Mouse (Mus musculus) lung, embryonic 15.5 days (tissue): ENCODE data around the gene Park7. TPM values are rescaled to one million over a fixed set of nuclear protein-coding genes. Genes with fewer than 3 reads are reported as not detected.
"Not testable (repeated sequence)": the region's sequence is repeated elsewhere in the genome, so short reads cannot be mapped to it uniquely, and the experiment has no call there.

Experiments
- ATAC-seq: fragments of 200-750 bp; cut with Nextera tagmentation; 2 replicates; pipeline ENCODE4 v1.8.0; 2017; ENCODE audit warnings: moderate number of reproducible peaks, borderline replicate concordance; ENCODE audit not compliant: low FRiP score, low TSS enrichment; ENCODE audit errors: extremely low read depth
- H3K27ac ChIP-seq: fragments of 300-500 bp; sonication (generic); 2 replicates; pipeline ENCODE4 v1.5.1; 2015; ENCODE audit warnings: moderate library complexity, mild to moderate bottlenecking, inconsistent platforms
- H3K27me3 ChIP-seq: fragments of 300-500 bp; sonication (generic); 2 replicates; pipeline ENCODE4 v1.6.1; 2015; ENCODE audit warnings: inconsistent platforms
- H3K36me3 ChIP-seq: fragments of 300-500 bp; sonication (generic); 2 replicates; pipeline ENCODE4 v1.6.1; 2015; ENCODE audit warnings: inconsistent platforms
- H3K4me1 ChIP-seq: fragments of 300-500 bp; sonication (generic); 2 replicates; pipeline ENCODE4 v1.6.1; 2015; ENCODE audit warnings: inconsistent platforms
- H3K4me2 ChIP-seq: fragments of 300-500 bp; sonication (generic); 2 replicates; pipeline ENCODE4 v1.6.1; 2015; ENCODE audit warnings: inconsistent platforms, mild to moderate bottlenecking, moderate library complexity
- H3K4me3 ChIP-seq: fragments of 300-500 bp; sonication (generic); 2 replicates; pipeline ENCODE4 v1.5.1; 2015; ENCODE audit warnings: mild to moderate bottlenecking, inconsistent platforms
- H3K9ac ChIP-seq: fragments of 300-500 bp; sonication (generic); 2 replicates; pipeline ENCODE4 v1.6.1; 2015; ENCODE audit warnings: inconsistent platforms
- H3K9me3 ChIP-seq: fragments of 300-500 bp; sonication (generic); 2 replicates; pipeline ENCODE4 v1.6.1; 2016; ENCODE audit warnings: inconsistent platforms
- WGBS: fragments of 180-500 bp; shearing (Covaris S2); methylation state at CpG from one replicate; pipeline ENCODE4 v1.1.7; 2015; 5-methylcytosine and 5-hydroxymethylcytosine counted together
- polyA plus RNA-seq: library from polyadenylated mRNA; unstranded; fragments of >200 nt; fragmentation: Nextera tagmentation; extraction: Ambion mirVana; gene quantifications from 2 replicates; pipeline ENCODE4 v1.2.1, GENCODE M21; 2015

Park7 gene
- polyA plus RNA-seq, 1 experiment from 2014 or later, result 423 TPM

- Histone ChIP-seq H3K27ac (peak overlapping the region; percentile 48; the same call in 1 of the 2 replicates), H3K4me1 (peaks cover 23% of the 10 kb centered on the region), H3K9me3 (no peaks in the 10 kb centered on the region), H3K27me3 (no peaks in the 10 kb centered on the region), H3K4me3 (0 out of 2 replicates have a peak overlapping the region, but pooled peaks have one; percentile 5), H3K4me2 (peak overlapping the region; percentile 41), H3K36me3 (no peaks in the 10 kb centered on the region), H3K9ac (peak overlapping the region; percentile 2; the same call in 1 of the 2 replicates)
- 16% methylated on average over 13 of the region's 13 CpGs for WGBS
- ATAC-seq, result no peak
Measured at GRCm38 (mm10) chr4:150889955-150890315, 24.3 kb downstream of the Park7 start.

GRCm38 (mm10) chr4:150889273-150889954 lies 24.8 kb downstream of the Park7 start:
- Histone ChIP-seq H3K4me2 (peak overlapping the region; percentile 41), H3K9me3 (no peaks in the 10 kb centered on the region), H3K27me3 (no peaks in the 10 kb centered on the region), H3K9ac (peak overlapping the region; percentile 2; the same call in 1 of the 2 replicates), H3K36me3 (no peaks in the 10 kb centered on the region), H3K4me1 (peaks cover 23% of the 10 kb centered on the region), H3K27ac (peak overlapping the region; percentile 48), H3K4me3 (0 out of 2 replicates have a peak overlapping the region, but pooled peaks have one; percentile 5)
- ATAC-seq, result no peak; the same call in 1 of the 2 replicates
- 28% methylated on average over 20 of the region's 20 CpGs for WGBS

- Histone ChIP-seq H3K9me3 (no peaks in the 10 kb centered on the region), H3K36me3 (no peaks in the 10 kb centered on the region), H3K4me2 (no peak overlapping the region), H3K27ac (no peak overlapping the region), H3K4me1 (peaks cover 23% of the 10 kb centered on the region), H3K4me3 (no peak overlapping the region), H3K9ac (no peak overlapping the region), H3K27me3 (no peaks in the 10 kb centered on the region)
- 65% methylated on average over 4 of the region's 4 CpGs for WGBS
- no peak for ATAC-seq
Measured at GRCm38 (mm10) chr4:150888492-150888891, 25.7 kb downstream of the Park7 start.

GRCm38 (mm10) chr4:150887903-150888302 lies 26.3 kb downstream of the Park7 start:
- Histone ChIP-seq H3K36me3 (no peaks in the 10 kb centered on the region), H3K4me1 (peaks cover 23% of the 10 kb centered on the region), H3K4me3 (no peak overlapping the region), H3K4me2 (no peak overlapping the region), H3K9me3 (no peaks in the 10 kb centered on the region), H3K27me3 (no peaks in the 10 kb centered on the region), H3K27ac (no peak overlapping the region), H3K9ac (no peak overlapping the region)
- 0 out of 2 replicates have a peak, but pooled peaks have one; percentile 10 for ATAC-seq
- 70% methylated on average over 5 of the region's 5 CpGs for WGBS

GRCm38 (mm10) chr4:150882632-150883031 lies 31.6 kb downstream of the Park7 start:
- H3K4me1 ChIP-seq, result no peaks in the 10 kb centered on the region
- H3K4me2 ChIP-seq, result no peak overlapping the region
- H3K27me3 ChIP-seq, result no peaks in the 10 kb centered on the region
- H3K4me3 ChIP-seq, result no peak overlapping the region
- WGBS, result 75% methylated on average over 5 of the region's 5 CpGs
- no peak overlapping the region for H3K9ac ChIP-seq
- H3K27ac ChIP-seq, result no peak overlapping the region
- no peak for ATAC-seq
- H3K9me3 ChIP-seq, result peaks cover 22% of the 10 kb centered on the region
- H3K36me3 ChIP-seq, result no peaks in the 10 kb centered on the region

- no peak overlapping the region for H3K4me2 ChIP-seq
- no peak overlapping the region for H3K4me3 ChIP-seq
- WGBS, result 80% methylated on average over 5 of the region's 5 CpGs
- no peak overlapping the region for H3K27ac ChIP-seq
- no peak overlapping the region for H3K9ac ChIP-seq
- H3K36me3 ChIP-seq, result no peaks in the 10 kb centered on the region
- no peak for ATAC-seq
- H3K27me3 ChIP-seq, result no peaks in the 10 kb centered on the region
- peaks cover 22% of the 10 kb centered on the region for H3K9me3 ChIP-seq
- no peaks in the 10 kb centered on the region for H3K4me1 ChIP-seq
Measured at GRCm38 (mm10) chr4:150880364-150880763, 33.9 kb downstream of the Park7 start.

GRCm38 (mm10) chr4:150879631-150880030 lies 34.6 kb downstream of the Park7 start:
- H3K27me3 ChIP-seq, result no peaks in the 10 kb centered on the region
- no peaks in the 10 kb centered on the region for H3K4me1 ChIP-seq
- no peak for ATAC-seq
- H3K36me3 ChIP-seq, result no peaks in the 10 kb centered on the region
- no peak overlapping the region for H3K4me2 ChIP-seq
- H3K9me3 ChIP-seq, result peaks cover 22% of the 10 kb centered on the region
- H3K4me3 ChIP-seq, result no peak overlapping the region
- H3K27ac ChIP-seq, result no peak overlapping the region
- WGBS, result 94% methylated on average over 22 of the region's 22 CpGs
- H3K9ac ChIP-seq, result no peak overlapping the region

- H3K27ac ChIP-seq, result no peak overlapping the region
- H3K4me3 ChIP-seq, result no peak overlapping the region
- peaks cover 21% of the 10 kb centered on the region for H3K9me3 ChIP-seq
- H3K36me3 ChIP-seq, result no peaks in the 10 kb centered on the region
- no peak overlapping the region for H3K9ac ChIP-seq
- H3K4me1 ChIP-seq, result peaks cover 23% of the 10 kb centered on the region
- no peaks in the 10 kb centered on the region for H3K27me3 ChIP-seq
- 67% methylated on average over 10 of the region's 10 CpGs for WGBS
- ATAC-seq, result no peak
- H3K4me2 ChIP-seq, result no peak overlapping the region
Measured at GRCm38 (mm10) chr4:150875393-150875792, 38.8 kb downstream of the Park7 start.

- H3K36me3 ChIP-seq, H3K4me3 ChIP-seq, ATAC-seq, H3K4me2 ChIP-seq, H3K9ac ChIP-seq, H3K27ac ChIP-seq, H3K27me3 ChIP-seq: not testable (repeated sequence)
- 61% methylated on average over 4 of the region's 4 CpGs for WGBS
- H3K9me3 ChIP-seq, result peaks cover 12% of the 10 kb centered on the region; the same call in 1 of the 2 replicates
- H3K4me1 ChIP-seq, result peaks cover 32% of the 10 kb centered on the region
Measured at GRCm38 (mm10) chr4:150874416-150874815, 39.8 kb downstream of the Park7 start.

GRCm38 (mm10) chr4:150872681-150873080 lies 41.6 kb downstream of the Park7 start:
- Histone ChIP-seq H3K9ac (no peak overlapping the region), H3K4me1 (peaks cover 38% of the 10 kb centered on the region), H3K36me3 (peaks cover 6% of the 10 kb centered on the region; the same call in 1 of the 2 replicates), H3K27ac (peak overlapping the region; percentile 83), H3K27me3 (no peaks in the 10 kb centered on the region), H3K4me2 (no peak overlapping the region), H3K4me3 (no peak overlapping the region), H3K9me3 (no peaks in the 10 kb centered on the region)
- WGBS, result 63% methylated on average over 8 of the region's 8 CpGs
- ATAC-seq, result no peak

GRCm38 (mm10) chr4:150872139-150872651 lies 42.0 kb downstream of the Park7 start:
- H3K27ac ChIP-seq, result peak overlapping the region; percentile 83
- H3K36me3 ChIP-seq, result peaks cover 11% of the 10 kb centered on the region; the same call in 1 of the 2 replicates
- ATAC-seq, result peak; percentile 20; the same call in 1 of the 2 replicates
- no peak overlapping the region for H3K4me2 ChIP-seq
- no peaks in the 10 kb centered on the region for H3K27me3 ChIP-seq
- H3K9me3 ChIP-seq, result no peaks in the 10 kb centered on the region
- 35% methylated on average over 8 of the region's 9 CpGs for WGBS
- H3K4me1 ChIP-seq, result peaks cover 38% of the 10 kb centered on the region
- no peak overlapping the region for H3K9ac ChIP-seq
- H3K4me3 ChIP-seq, result no peak overlapping the region

GRCm38 (mm10) chr4:150871392-150872138 lies 42.7 kb downstream of the Park7 start:
- ATAC-seq, result peak; percentile 64
- Histone ChIP-seq H3K27ac (peak overlapping the region; percentile 83), H3K4me3 (no peak overlapping the region), H3K36me3 (peaks cover 17% of the 10 kb centered on the region), H3K4me1 (peaks cover 38% of the 10 kb centered on the region), H3K9ac (no peak overlapping the region), H3K9me3 (no peaks in the 10 kb centered on the region), H3K27me3 (no peaks in the 10 kb centered on the region), H3K4me2 (no peak overlapping the region)
- WGBS, result 20% methylated on average over 10 of the region's 10 CpGs
